Mouse (Mus musculus): ENCODE results near the gene Sgsm2. TPM values are rescaled to one million over a fixed set of nuclear protein-coding genes. Genes with fewer than 3 reads are reported as not detected.

Sgsm2 gene
- polyA plus RNA-seq, 1 experiment: 82.7 TPM

- Histone ChIP-seq H3K4me1 (ENCODE audit: control insufficient read depth, insufficient read depth, low read length) (0 out of 2 replicates have a peak, but pooled peaks cover 3% of the 10 kb centered on the region), H3K4me3 (ENCODE audit: insufficient read depth, low read length) (peak overlapping the region; percentile 90), H3K27ac (ENCODE audit: insufficient read depth, low read length) (peak overlapping the region; percentile 55; the same call in 1 of the 2 replicates)
- TF ChIP-seq POLR2A (IDR thresholded peaks at IDR 0.05; ENCODE audit: extremely low read depth, insufficient read depth, low read length): no peak
- TF ChIP-seq CTCF (IDR thresholded peaks at IDR 0.05; ENCODE audit: extremely low read depth, insufficient read depth, low read length): no peak
These were observed 64.2 kb downstream of the Sgsm2 start for GRCm38 (mm10) chr11:74832503-74833143.

DNA sequence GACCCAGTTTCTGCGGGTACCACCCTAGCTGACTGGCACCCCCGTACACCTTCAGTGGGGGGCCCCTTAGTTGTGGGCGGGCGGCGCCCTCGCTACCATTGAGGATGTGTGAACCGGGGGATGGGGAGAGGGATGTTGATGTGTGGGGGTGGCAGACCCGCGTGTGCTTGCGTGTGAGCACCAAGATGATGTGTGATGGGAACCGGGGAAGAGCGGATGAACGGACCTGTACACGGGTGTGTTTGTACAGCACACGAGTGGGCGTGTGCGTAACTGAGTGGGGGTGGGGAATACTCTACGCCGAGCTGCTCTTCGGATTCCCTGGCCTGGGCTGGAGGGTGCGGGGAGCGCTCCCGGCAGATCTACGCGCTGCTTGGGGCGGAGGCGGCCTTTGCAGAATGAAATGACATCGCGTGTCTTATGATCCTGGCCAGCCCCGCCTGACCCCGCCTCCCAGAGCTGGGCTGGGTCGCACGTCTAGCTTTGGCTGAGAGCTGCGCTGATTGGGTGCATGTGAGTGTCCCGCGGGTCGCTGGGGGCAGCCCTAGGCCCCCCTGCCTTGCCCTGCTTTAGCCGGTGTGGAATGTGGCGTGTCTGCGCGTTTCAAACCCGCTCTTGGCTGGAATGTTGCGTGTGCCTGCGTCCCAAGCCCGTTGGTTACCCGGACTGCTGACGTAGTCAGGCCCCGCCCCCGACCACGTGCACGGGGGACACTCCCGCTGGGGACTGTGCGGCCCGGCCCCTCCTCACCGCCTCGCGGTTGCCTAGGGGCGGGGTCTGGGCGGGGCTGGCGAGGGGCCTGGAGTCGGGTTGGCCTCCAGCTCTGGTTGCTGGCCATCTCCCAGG is 65.0 kb downstream of the Sgsm2 start:
- H3K4me3 ChIP-seq (ENCODE audit: insufficient read depth, low read length): peak overlapping the region; percentile 90
- 0 out of 2 replicates have a peak, but pooled peaks cover 3% of the 10 kb centered on the region for H3K4me1 ChIP-seq (ENCODE audit: control insufficient read depth, insufficient read depth, low read length)
- H3K27ac ChIP-seq (ENCODE audit: insufficient read depth, low read length): peak overlapping the region; percentile 64
- TF ChIP-seq POLR2A (IDR thresholded peaks at IDR 0.05; ENCODE audit: extremely low read depth, insufficient read depth, low read length): peak; percentile 79
- no peak for TF ChIP-seq CTCF (IDR thresholded peaks at IDR 0.05; ENCODE audit: extremely low read depth, insufficient read depth, low read length)

- Histone ChIP-seq H3K4me3 (ENCODE audit: insufficient read depth, low read length) (peak overlapping the region; percentile 90), H3K27ac (ENCODE audit: insufficient read depth, low read length) (peak overlapping the region; percentile 64), H3K4me1 (ENCODE audit: control insufficient read depth, insufficient read depth, low read length) (0 out of 2 replicates have a peak, but pooled peaks cover 3% of the 10 kb centered on the region)
- TF ChIP-seq CTCF (IDR thresholded peaks at IDR 0.05; ENCODE audit: extremely low read depth, insufficient read depth, low read length) (no peak), POLR2A (IDR thresholded peaks at IDR 0.05; ENCODE audit: extremely low read depth, insufficient read depth, low read length) (no peak)
These were observed 65.7 kb downstream of the Sgsm2 start for GRCm38 (mm10) chr11:74831191-74831605.

DNA sequence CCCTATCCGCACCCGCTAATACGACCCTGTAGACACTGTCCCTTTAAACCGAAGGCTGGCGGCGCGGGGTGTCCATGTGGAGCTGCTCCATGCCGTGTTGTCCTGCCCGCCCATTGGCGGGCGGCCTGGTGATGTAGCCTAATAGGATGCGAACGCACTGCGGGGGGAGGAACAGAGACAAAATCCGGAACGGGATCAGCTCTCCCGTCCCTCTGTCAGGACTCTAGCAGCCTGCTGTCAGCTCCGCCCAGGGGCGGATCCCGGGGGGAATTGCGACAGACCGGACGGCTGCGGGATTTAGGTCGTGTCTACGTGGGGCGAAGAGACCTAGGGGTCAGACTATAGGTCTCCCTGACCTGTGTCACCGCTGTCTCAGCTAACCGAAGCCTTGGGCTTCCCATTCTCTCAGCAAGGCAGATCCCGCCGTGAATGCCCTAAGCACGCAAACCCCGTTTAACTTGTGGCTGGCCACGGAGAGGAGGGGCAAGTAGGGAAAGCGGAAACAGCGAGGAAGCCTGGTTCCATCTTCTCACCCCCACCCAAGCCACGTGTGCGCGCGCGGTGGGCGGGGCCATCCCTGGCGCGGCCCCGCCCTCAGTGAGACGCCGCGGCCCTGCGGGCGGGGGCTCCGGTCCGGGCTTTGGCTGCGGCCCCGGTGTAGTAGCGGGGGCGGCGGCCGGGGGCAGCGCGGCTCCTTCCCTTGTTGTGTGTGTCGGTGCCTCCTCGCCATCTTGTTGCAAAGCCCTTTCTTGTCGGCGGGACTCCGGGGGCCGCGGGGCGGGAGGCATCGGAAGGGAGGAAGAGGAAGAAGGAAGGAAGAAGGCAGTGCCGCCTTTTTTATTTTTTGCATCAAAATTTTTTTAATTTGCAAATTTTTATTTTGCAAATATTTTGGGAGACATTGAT is 66.4 kb downstream of the Sgsm2 start, which contains the start of gene Mnt:
Gene Mnt, plus strand, starts transcription at position 665 of the 906 bp plus-strand sequence.
- H3K27ac ChIP-seq (ENCODE audit: insufficient read depth, low read length): peak within 1 kb of the TSS; percentile 96

GRCm38 (mm10) chr11:74829812-74830211 is 67.0 kb downstream of the Sgsm2 start:
- TF ChIP-seq CTCF (IDR thresholded peaks at IDR 0.05; ENCODE audit: extremely low read depth, insufficient read depth, low read length) (no peak), POLR2A (IDR thresholded peaks at IDR 0.05; ENCODE audit: extremely low read depth, insufficient read depth, low read length) (no peak)
- Histone ChIP-seq H3K27ac (ENCODE audit: insufficient read depth, low read length) (peak overlapping the region; percentile 62), H3K4me3 (ENCODE audit: insufficient read depth, low read length) (peak overlapping the region; percentile 90), H3K4me1 (ENCODE audit: control insufficient read depth, insufficient read depth, low read length) (0 out of 2 replicates have a peak, but pooled peaks cover 3% of the 10 kb centered on the region)

More for the DNA sequence above, 66.4 kb downstream of the Sgsm2 start, which contains the start of gene Mnt:
- Histone ChIP-seq H3K4me3 (ENCODE audit: insufficient read depth, low read length) (peak within 1 kb of the TSS; percentile 90), H3K4me1 (ENCODE audit: control insufficient read depth, insufficient read depth, low read length) (0 out of 2 replicates have a peak, but pooled peaks cover 3% of the 10 kb centered on the region)
- TF ChIP-seq POLR2A (IDR thresholded peaks at IDR 0.05; ENCODE audit: extremely low read depth, insufficient read depth, low read length) (peak; percentile 14; the same call in 1 of the 2 replicates), CTCF (IDR thresholded peaks at IDR 0.05; ENCODE audit: extremely low read depth, insufficient read depth, low read length) (no peak)

DNA sequence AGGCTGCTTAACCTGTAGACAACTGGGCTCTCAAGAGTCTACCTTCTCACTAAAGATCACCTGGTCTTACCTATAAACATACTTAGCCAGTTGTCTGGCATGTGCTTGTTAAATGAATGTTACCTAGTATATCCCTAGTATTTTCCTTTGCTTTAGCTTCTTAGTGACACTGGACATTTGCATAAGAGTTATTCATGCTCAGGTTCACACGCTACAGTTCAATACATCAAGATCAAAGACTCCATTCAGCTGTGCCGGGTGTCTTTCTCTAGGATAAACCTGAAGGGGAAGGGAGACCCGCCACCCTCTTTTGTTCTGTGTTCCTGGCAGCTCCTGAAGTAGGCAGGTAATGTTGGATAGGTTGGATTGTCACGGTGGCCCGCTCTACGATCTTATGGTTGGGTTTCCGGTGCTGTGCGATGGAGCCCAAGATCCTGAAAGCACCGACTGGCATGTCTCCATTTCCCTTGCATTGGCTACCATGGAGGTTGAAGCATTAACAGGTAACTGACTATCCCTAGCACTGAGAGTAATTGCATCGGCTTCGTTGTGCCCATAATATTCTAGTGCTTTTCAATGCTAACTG is 67.8 kb downstream of the Sgsm2 start:
- no peak overlapping the region for H3K27ac ChIP-seq (ENCODE audit: insufficient read depth, low read length)
- no peak for TF ChIP-seq POLR2A (IDR thresholded peaks at IDR 0.05; ENCODE audit: extremely low read depth, insufficient read depth, low read length)
- TF ChIP-seq CTCF (IDR thresholded peaks at IDR 0.05; ENCODE audit: extremely low read depth, insufficient read depth, low read length): no peak

DNA sequence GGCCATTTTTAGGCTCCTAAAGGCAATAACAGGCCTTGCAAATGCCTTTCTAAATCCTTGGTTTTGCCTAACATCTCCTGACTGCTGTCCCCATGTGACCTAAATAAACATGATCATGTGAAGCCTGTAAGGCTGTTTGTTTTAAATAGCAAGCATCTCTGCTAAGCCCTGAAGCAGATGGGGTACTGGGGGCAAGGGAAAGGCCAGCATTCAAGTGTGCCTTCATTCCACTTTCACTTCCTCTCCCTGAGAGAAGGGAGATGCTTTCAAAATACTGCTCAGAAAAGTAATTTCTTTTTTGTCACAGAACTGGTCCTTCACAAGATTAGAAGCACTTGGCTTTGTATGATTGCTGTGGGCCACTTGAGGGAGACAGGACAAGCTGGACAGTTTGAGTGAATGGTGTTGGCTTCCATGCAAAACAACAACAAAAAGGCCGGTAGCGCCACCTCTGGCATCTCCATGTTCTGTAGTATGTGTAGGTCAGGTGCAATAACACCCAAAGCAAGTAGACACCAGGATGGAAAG is 68.4 kb downstream of the Sgsm2 start:
- Histone ChIP-seq H3K27ac (ENCODE audit: insufficient read depth, low read length) (0 out of 2 replicates have a peak overlapping the region, but pooled peaks have one; percentile 13), H3K4me1 (ENCODE audit: control insufficient read depth, insufficient read depth, low read length) (no peaks in the 10 kb centered on the region), H3K4me3 (ENCODE audit: insufficient read depth, low read length) (no peak overlapping the region)
- TF ChIP-seq POLR2A (IDR thresholded peaks at IDR 0.05; ENCODE audit: extremely low read depth, insufficient read depth, low read length) (no peak), CTCF (IDR thresholded peaks at IDR 0.05; ENCODE audit: extremely low read depth, insufficient read depth, low read length) (no peak)

More for the DNA sequence above, 67.8 kb downstream of the Sgsm2 start:
- Histone ChIP-seq H3K4me3 (ENCODE audit: insufficient read depth, low read length) (no peak overlapping the region; the same call in 1 of the 2 replicates), H3K4me1 (ENCODE audit: control insufficient read depth, insufficient read depth, low read length) (0 out of 2 replicates have a peak, but pooled peaks cover 2% of the 10 kb centered on the region)

DNA sequence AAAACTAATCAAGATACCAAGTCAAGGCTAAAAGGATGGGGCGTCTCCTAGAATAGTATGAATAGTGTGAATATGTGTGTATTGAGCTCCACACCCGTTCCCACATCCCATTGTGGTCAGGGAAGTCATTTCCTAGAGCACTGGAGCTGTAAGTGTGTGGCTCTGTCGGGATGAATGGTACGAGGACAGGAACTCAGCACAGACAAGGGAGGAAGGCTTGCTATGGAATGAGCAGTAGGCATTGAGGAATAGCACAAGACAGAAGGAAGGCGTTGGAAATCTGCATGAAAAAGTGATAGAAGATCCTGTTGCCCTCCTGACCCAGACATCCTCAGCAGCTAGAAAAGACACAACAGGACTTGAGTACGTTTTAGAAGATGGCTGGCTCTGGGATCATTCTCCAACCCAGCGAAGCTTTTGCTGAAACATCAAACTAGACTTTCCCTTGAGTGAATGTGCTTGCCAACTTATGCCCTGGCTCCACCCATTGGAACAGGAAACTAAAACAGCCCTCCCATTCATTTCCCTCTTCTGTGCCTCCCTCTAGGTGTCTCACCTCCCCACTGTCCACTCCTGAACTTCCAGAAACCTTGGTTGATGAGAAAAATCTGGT is 69.0 kb downstream of the Sgsm2 start:
- H3K4me3 ChIP-seq (ENCODE audit: insufficient read depth, low read length): no peak overlapping the region
- TF ChIP-seq POLR2A (IDR thresholded peaks at IDR 0.05; ENCODE audit: extremely low read depth, insufficient read depth, low read length): no peak
- TF ChIP-seq CTCF (IDR thresholded peaks at IDR 0.05; ENCODE audit: extremely low read depth, insufficient read depth, low read length): no peak
- H3K4me1 ChIP-seq (ENCODE audit: control insufficient read depth, insufficient read depth, low read length): no peaks in the 10 kb centered on the region
- no peak overlapping the region for H3K27ac ChIP-seq (ENCODE audit: insufficient read depth, low read length)
